Mouse (Mus musculus) liver, embryonic 16.5 days (tissue): ENCODE measurements around the gene Dusp10. TPM values are rescaled to one million over a fixed set of nuclear protein-coding genes. Genes with fewer than 3 reads are reported as not detected.

Experiments
- ATAC-seq: fragments of 200-750 bp; cut with Nextera tagmentation; 2 replicates; pipeline ENCODE4 v1.8.0; 2017; ENCODE audit warnings: low read depth, mild to moderate bottlenecking, moderate number of reproducible peaks, moderate library complexity
- H3K27ac ChIP-seq: fragments of 300-500 bp; sonication (generic); 2 replicates; pipeline ENCODE4 v1.5.1; 2014; ENCODE audit warnings: mild to moderate bottlenecking, low read length
- H3K27me3 ChIP-seq: fragments of 300-500 bp; sonication (generic); 2 replicates; pipeline ENCODE4 v1.6.1; 2014; ENCODE audit warnings: low read depth, low read length, mixed read lengths; ENCODE audit not compliant: control insufficient read depth, insufficient read depth
- H3K36me3 ChIP-seq: fragments of 300-500 bp; sonication (generic); 2 replicates; pipeline ENCODE4 v1.6.1; 2014; ENCODE audit warnings: mild to moderate bottlenecking; ENCODE audit not compliant: control insufficient read depth, insufficient read depth
- H3K4me1 ChIP-seq: fragments of 300-500 bp; sonication (generic); 2 replicates; pipeline ENCODE4 v1.6.1; 2014; ENCODE audit warnings: low read depth, low read length, mixed read lengths; ENCODE audit not compliant: control insufficient read depth
- H3K4me2 ChIP-seq: fragments of 300-500 bp; sonication (generic); 2 replicates; pipeline ENCODE4 v1.6.1; 2014; ENCODE audit warnings: low read depth, low read length, mixed read lengths
- H3K4me3 ChIP-seq: fragments of 300-500 bp; sonication (generic); 2 replicates; pipeline ENCODE4 v1.5.1; 2014; ENCODE audit warnings: low read depth, mild to moderate bottlenecking, low read length
- H3K9ac ChIP-seq: fragments of 300-500 bp; sonication (generic); 2 replicates; pipeline ENCODE4 v1.6.1; 2014; ENCODE audit warnings: low read depth, low read length
- H3K9me3 ChIP-seq: fragments of 300-500 bp; sonication (generic); replicated peaks from 2 replicates; pipeline ENCODE4 v1.6.1; 2016; ENCODE audit warnings: low read length; ENCODE audit not compliant: control insufficient read depth
- WGBS: fragments of 180-500 bp; shearing (Covaris S2); extraction: QIAGEN DNeasy Blood & Tissue Kit; methylation state at CpG from one replicate; pipeline ENCODE4 v1.1.7; 2014; ENCODE audit not compliant: insufficient replicate concordance; 5-methylcytosine and 5-hydroxymethylcytosine counted together
- polyA plus RNA-seq: library from polyadenylated mRNA; unstranded; fragments of >200 nt; fragmentation: Nextera tagmentation; extraction: Ambion mirVana; gene quantifications from 2 replicates; pipeline ENCODE4 v1.2.1, GENCODE M21; 2015

The Dusp10 gene
- polyA plus RNA-seq, 1 experiment from 2014 or later = 2.9 TPM

DNA sequence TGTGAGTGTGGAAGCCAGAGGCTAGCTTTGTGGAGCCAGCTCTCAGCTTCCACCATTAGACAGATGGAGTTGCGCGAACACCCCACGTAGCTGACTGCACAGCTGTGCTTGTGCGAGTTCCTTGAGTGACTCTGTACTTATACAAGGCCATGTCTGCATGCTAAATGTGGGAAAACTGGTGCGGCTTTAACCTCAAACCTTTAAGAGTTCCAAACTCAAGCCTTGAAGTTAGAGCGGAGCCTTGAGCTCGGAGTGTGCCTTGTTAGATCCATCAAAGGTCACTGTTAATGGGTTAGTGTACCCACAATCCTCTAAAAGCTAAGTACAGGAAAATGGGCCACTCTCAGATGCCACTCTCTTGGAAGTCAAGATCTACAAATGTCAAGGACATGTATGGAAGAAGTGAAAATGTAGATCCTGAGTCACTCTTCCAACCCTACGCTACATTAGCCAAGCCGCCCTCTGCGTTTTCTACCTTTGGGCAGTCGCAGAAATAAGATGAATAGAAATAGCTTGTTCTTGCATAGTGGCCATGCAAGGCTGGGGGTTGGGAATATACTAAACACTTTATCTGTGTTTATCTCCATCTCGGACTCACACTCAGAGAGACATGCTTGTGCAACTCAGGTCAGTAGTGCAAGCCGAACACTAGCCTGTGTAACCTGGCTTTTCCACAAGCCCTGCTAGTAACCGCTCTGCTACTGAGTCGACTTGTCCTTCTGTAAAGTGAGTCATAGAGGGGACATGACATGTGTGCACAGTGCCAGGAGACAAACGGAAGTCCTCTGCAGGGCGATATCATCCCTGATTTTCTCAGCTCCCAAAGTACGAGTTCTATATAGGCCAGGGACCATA lies 54.8 kb downstream of the Dusp10 start:
- no peak for ATAC-seq
- no peaks in the 10 kb centered on the region for H3K9me3 ChIP-seq
- no peaks in the 10 kb centered on the region for H3K4me1 ChIP-seq
- no peaks in the 10 kb centered on the region for H3K36me3 ChIP-seq
- WGBS = 79% methylated on average over 18 of the region's 18 CpGs
- H3K9ac ChIP-seq = no peak overlapping the region
- H3K27me3 ChIP-seq = no peaks in the 10 kb centered on the region
- H3K4me2 ChIP-seq = no peak overlapping the region
- H3K4me3 ChIP-seq = no peak overlapping the region
- no peak overlapping the region for H3K27ac ChIP-seq

DNA sequence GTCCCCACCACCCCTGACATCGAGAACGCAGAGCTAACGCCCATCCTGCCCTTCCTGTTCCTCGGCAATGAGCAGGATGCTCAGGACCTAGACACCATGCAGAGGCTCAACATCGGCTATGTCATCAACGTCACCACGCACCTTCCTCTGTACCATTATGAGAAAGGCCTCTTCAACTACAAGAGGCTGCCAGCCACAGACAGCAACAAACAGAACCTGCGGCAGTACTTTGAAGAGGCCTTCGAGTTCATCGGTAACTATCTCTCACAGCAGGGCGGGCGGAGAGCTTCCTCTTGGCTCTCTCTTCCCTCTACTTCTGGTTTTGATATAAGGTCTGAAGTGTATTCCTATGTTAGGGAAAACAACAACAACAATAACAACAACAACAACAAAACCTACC lies 55.9 kb downstream of the Dusp10 start:
- WGBS = 60% methylated on average over 12 of the region's 12 CpGs
- Histone ChIP-seq H3K4me2 (no peak overlapping the region), H3K4me1 (no peaks in the 10 kb centered on the region), H3K27ac (no peak overlapping the region), H3K27me3 (no peaks in the 10 kb centered on the region), H3K9me3 (no peaks in the 10 kb centered on the region), H3K36me3 (no peaks in the 10 kb centered on the region), H3K9ac (no peak overlapping the region), H3K4me3 (no peak overlapping the region)
- no peak for ATAC-seq

- no peaks in the 10 kb centered on the region for H3K27me3 ChIP-seq
- WGBS = 75% methylated on average over 6 of the region's 6 CpGs
- H3K27ac ChIP-seq = no peak overlapping the region
These were observed 63.0 kb downstream of the Dusp10 start for GRCm38 (mm10) chr1:184076065-184076464.

DNA sequence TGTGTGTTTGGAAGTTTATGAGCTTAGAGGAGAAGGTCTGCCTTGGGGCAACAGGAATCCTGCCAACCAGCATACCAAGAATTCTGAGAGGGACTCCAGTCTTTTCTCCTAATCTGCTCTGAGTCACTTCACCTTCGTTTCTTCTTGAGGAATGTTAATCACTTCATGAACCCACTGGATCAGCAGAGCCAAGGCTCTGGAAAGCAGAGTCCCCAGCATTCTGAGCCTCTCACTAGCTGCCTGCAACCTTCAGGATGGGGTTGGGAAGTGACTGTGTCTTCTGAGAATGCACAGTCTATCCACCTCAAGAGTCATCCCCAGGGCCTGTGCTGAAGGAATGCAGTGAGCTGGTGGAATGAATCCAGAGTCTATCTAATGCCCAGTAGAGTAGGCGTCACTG lies 63.7 kb downstream of the Dusp10 start:
- WGBS = 49% methylated on average over 2 of the region's 2 CpGs
- no peaks in the 10 kb centered on the region for H3K9me3 ChIP-seq
- H3K4me3 ChIP-seq = no peak overlapping the region
- no peaks in the 10 kb centered on the region for H3K4me1 ChIP-seq
- no peaks in the 10 kb centered on the region for H3K27me3 ChIP-seq
- H3K36me3 ChIP-seq = no peaks in the 10 kb centered on the region; the same call in 1 of the 2 replicates
- no peak overlapping the region for H3K4me2 ChIP-seq
- no peak overlapping the region for H3K9ac ChIP-seq
- ATAC-seq = no peak
- no peak overlapping the region for H3K27ac ChIP-seq

More at GRCm38 (mm10) chr1:184076065-184076464, 63.0 kb downstream of the Dusp10 start:
- Histone ChIP-seq H3K4me1 (no peaks in the 10 kb centered on the region), H3K4me3 (no peak overlapping the region), H3K36me3 (no peaks in the 10 kb centered on the region; the same call in 1 of the 2 replicates), H3K4me2 (no peak overlapping the region), H3K9ac (no peak overlapping the region), H3K9me3 (no peaks in the 10 kb centered on the region)
- ATAC-seq = no peak

DNA sequence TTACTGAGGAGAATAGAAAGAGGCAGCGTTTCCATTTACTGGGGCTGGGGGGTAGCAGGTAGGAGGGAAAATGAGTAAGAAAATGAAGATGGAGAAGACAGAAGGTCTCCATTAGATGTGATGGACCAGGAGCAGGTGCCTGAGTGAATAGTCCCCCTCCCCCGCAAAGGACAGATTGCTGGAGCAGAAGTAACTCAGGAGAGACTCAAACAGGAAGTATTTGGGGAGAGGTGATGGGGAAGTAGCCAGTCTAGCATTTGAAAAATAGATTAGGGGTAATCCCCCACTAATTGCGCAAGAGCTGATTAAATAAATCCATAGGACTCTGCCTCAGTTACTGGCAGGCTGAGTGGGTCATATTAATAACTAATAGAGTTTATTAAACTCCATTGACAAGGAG lies 66.2 kb downstream of the Dusp10 start:
- H3K4me2 ChIP-seq = no peak overlapping the region
- H3K9ac ChIP-seq = no peak overlapping the region
- no peaks in the 10 kb centered on the region for H3K27me3 ChIP-seq
- H3K4me3 ChIP-seq = no peak overlapping the region
- H3K4me1 ChIP-seq = no peaks in the 10 kb centered on the region
- no peak for ATAC-seq
- H3K36me3 ChIP-seq = no peaks in the 10 kb centered on the region; the same call in 1 of the 2 replicates
- no peak overlapping the region for H3K27ac ChIP-seq
- no peaks in the 10 kb centered on the region for H3K9me3 ChIP-seq
- WGBS = 57% methylated on average over 3 of the region's 3 CpGs

DNA sequence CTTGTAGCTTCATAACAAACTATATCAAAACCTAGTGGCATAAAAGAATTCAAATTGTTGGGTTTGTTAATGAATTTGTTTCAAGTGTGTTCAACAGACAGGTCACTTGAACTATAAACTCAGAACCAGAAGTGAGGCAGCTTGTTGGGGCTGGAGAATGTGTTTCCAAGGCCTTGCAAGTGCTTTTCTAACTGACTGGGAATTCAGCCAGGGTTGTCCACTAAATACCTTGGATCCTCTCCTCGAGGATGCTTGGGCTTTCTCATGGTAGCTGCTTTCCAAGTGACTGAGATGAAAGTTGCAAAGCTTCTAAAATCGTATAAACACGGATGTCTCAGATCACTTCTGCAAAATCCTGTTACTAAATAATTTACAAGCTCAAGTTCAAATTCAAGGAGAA lies 69.6 kb downstream of the Dusp10 start:
- Histone ChIP-seq H3K27me3 (no peaks in the 10 kb centered on the region), H3K36me3 (no peaks in the 10 kb centered on the region), H3K9ac (no peak overlapping the region), H3K4me1 (no peaks in the 10 kb centered on the region), H3K9me3 (no peaks in the 10 kb centered on the region), H3K4me3 (no peak overlapping the region), H3K27ac (no peak overlapping the region), H3K4me2 (no peak overlapping the region)
- no peak for ATAC-seq
- WGBS = 55% methylated on average over 3 of the region's 3 CpGs

DNA sequence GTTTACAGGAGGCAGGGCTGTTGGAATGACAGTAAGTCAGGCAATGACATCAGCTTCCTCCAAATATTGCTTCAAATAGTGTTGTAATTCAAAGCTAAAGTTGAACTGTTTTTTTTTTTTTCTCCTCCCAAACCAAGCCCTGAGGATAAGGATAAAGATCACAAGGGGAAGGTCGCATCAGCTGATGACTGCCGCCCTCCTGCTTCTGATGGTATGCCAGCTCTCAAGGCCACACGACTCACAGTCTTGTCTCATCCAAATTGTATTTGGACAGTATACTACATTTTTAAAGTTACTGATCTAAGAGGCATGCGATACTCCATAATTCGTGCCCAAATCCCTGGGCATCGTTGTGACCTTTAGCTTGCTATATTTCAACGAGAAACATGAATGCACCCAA lies 70.1 kb downstream of the Dusp10 start:
- Histone ChIP-seq H3K4me2 (no peak overlapping the region), H3K9me3 (no peaks in the 10 kb centered on the region), H3K9ac (no peak overlapping the region), H3K4me3 (no peak overlapping the region), H3K4me1 (no peaks in the 10 kb centered on the region), H3K27me3 (no peaks in the 10 kb centered on the region), H3K36me3 (no peaks in the 10 kb centered on the region), H3K27ac (no peak overlapping the region)
- WGBS = 63% methylated on average over 7 of the region's 7 CpGs
- no peak for ATAC-seq

DNA sequence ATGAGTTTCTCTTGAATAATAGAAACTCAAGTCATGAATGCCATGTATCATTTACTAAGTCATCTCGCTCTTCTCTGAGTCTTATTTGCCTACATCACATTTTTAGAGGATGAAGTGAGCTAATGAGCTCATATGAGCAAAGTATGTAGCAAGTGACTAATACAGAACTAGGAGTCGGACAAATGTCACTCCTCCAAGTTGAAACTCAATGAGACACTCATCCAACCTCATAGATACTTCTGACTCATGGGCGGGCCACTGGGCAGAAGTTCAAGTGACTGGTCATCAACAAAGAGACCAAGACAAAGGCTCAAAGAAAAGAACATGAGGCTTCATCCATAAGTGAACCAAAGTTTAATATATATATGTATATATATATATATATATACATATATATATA lies 71.9 kb downstream of the Dusp10 start:
- WGBS = 55% methylated on average over 3 of the region's 3 CpGs
- ATAC-seq = no peak
- Histone ChIP-seq H3K27me3 (no peaks in the 10 kb centered on the region), H3K9me3 (no peaks in the 10 kb centered on the region), H3K4me2 (no peak overlapping the region), H3K4me1 (no peaks in the 10 kb centered on the region), H3K4me3 (no peak overlapping the region), H3K27ac (no peak overlapping the region), H3K9ac (no peak overlapping the region), H3K36me3 (no peaks in the 10 kb centered on the region)

- Histone ChIP-seq H3K36me3 (no peaks in the 10 kb centered on the region), H3K27ac (no peak overlapping the region), H3K4me2 (no peak overlapping the region), H3K4me1 (no peaks in the 10 kb centered on the region), H3K27me3 (no peaks in the 10 kb centered on the region), H3K9me3 (no peaks in the 10 kb centered on the region), H3K4me3 (no peak overlapping the region), H3K9ac (no peak overlapping the region)
- no peak for ATAC-seq
- WGBS = 55% methylated on average over 6 of the region's 6 CpGs
These were observed 77.4 kb downstream of the Dusp10 start for GRCm38 (mm10) chr1:184090515-184090914.
